Mouse (Mus musculus): ENCODE measurements at regions not wholly inside any gene's neighbourhood (a gene's known extent, or its start where the extent isn't known, plus 50 kb on each side); places are given as distances from the start of the nearest gene placed in this dataset.

DNA sequence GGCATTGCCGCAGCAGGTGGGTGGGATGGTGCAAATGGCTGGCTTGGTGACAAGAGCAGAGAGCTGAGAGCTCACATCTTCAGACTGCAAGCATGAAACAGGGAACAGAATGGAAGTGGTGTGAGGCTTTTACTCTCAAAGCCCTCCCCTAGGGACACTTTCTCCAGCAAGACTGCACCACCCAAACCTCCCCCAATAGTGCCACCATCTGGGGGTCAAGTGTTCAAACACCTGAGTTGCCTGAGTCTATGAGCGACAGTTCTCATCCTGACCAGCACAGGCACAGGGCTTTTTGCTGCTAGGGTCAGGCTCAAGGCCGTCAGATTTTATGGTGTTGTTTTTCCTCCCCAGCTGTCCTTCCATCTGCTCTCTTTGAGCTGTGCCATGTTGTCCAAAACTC, 337.9 kb upstream of the Eif4g2 start:
- DNase-seq (ENCODE audit: low spot score) (no peak), ATAC-seq (ENCODE audit: insufficient number of reproducible peaks, low FRiP score, low TSS enrichment, low read depth) (no peak)
- no peak overlapping the region for H3K4me3 ChIP-seq (ENCODE audit: low read depth, low read length)
- no peak overlapping the region for H3K27ac ChIP-seq (replicated peaks; ENCODE audit: low read depth, low read length)
- no peaks in the 10 kb centered on the region for H3K36me3 ChIP-seq (ENCODE audit: control insufficient read depth, insufficient read depth, low read length)
- H3K9ac ChIP-seq (ENCODE audit: low read length) = no peak overlapping the region
- H3K4me2 ChIP-seq (ENCODE audit: low read depth, severe bottlenecking) = no peak overlapping the region
- H3K9me3 ChIP-seq (ENCODE audit: control insufficient read depth, low read length) = no peaks in the 10 kb centered on the region
- no peaks in the 10 kb centered on the region for H3K27me3 ChIP-seq (ENCODE audit: control insufficient read depth, insufficient read depth, low read length)
- H3K4me1 ChIP-seq (ENCODE audit: control insufficient read depth, insufficient read depth, low read length) = no peaks in the 10 kb centered on the region
- WGBS = 81% methylated on average over 3 of the region's 3 CpGs

DNA sequence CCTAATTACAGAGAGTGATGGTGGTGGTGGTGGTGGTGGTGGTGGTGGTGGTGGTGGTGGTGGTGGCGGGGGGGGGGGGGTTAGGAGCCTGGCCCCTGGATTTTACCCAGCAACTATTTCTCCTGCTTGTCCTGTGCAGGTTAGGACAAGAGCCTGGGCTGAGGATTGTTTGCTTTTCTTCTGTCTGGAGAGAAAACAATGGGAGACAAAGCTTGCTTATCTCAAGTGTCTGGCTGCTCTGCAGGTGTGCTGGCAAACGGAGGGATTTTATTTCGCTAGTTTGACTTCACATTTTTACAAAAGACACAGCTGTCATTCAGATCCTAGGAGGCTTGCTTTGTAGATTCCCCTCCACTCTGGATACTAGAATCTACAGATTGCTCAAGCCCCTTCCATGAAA, 334.9 kb upstream of the Eif4g2 start:
- Histone ChIP-seq H3K36me3 (ENCODE audit: control insufficient read depth, insufficient read depth, low read length) (no peaks in the 10 kb centered on the region), H3K9me3 (ENCODE audit: control insufficient read depth, low read length) (no peaks in the 10 kb centered on the region), H3K9ac (ENCODE audit: low read length) (no peak overlapping the region), H3K4me2 (ENCODE audit: low read depth, severe bottlenecking) (no peak overlapping the region), H3K27ac (replicated peaks; ENCODE audit: low read depth, low read length) (no peak overlapping the region), H3K27me3 (ENCODE audit: control insufficient read depth, insufficient read depth, low read length) (no peaks in the 10 kb centered on the region), H3K4me3 (ENCODE audit: low read depth, low read length) (no peak overlapping the region), H3K4me1 (ENCODE audit: control insufficient read depth, insufficient read depth, low read length) (no peaks in the 10 kb centered on the region)
- DNase-seq (ENCODE audit: low spot score) (no peak), ATAC-seq (ENCODE audit: insufficient number of reproducible peaks, low FRiP score, low TSS enrichment, low read depth) (no peak)
- 61% methylated on average over 2 of the region's 3 CpGs for WGBS

DNA sequence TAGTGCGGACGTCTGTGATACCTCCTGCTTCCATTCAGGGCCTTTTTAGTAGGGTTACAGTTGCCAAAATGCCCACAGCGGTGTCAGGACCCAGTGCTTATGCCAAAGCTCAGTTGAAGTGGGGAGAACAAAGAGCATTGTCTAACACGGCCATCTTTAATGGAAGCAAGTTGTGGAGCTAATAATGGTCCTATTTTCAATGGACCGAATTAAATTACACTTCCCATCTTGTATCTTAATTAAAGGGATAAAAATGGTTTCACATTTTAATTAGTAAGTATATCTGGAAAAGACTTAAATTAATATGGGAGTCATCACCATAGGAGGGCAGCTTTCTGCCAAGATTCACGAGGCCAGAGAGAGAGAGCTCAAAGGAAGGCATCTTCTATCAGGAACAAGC, 333.2 kb upstream of the Eif4g2 start:
- Histone ChIP-seq H3K9ac (ENCODE audit: low read length) (no peak overlapping the region), H3K4me1 (ENCODE audit: control insufficient read depth, insufficient read depth, low read length) (no peaks in the 10 kb centered on the region), H3K36me3 (ENCODE audit: control insufficient read depth, insufficient read depth, low read length) (no peaks in the 10 kb centered on the region), H3K4me2 (ENCODE audit: low read depth, severe bottlenecking) (no peak overlapping the region), H3K4me3 (ENCODE audit: low read depth, low read length) (no peak overlapping the region), H3K27ac (replicated peaks; ENCODE audit: low read depth, low read length) (no peak overlapping the region), H3K9me3 (ENCODE audit: control insufficient read depth, low read length) (no peaks in the 10 kb centered on the region), H3K27me3 (ENCODE audit: control insufficient read depth, insufficient read depth, low read length) (no peaks in the 10 kb centered on the region)
- no peak for ATAC-seq (ENCODE audit: insufficient number of reproducible peaks, low FRiP score, low TSS enrichment, low read depth)
- WGBS = 86% methylated on average over 6 of the region's 6 CpGs
- no peak for DNase-seq (ENCODE audit: low spot score)

DNA sequence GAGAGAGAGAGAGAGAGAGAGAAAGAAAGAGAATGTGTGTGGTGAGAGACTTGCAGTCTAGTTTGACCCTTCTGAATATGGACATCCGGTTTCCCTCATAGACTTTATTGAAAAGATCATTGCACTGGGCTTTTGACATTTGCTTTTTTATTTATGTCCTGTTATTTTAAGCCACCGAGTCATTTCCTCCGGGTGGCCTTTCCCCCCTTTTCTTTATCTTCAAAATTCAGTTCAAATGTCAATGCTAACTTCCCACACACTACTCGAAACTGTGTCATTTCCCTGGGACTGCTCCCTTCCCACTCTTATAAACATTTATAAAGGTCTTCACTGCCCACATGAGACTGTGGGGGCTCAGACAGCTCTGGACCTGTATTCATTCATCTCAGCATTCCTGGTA, 330.9 kb upstream of the Eif4g2 start:
- 76% methylated on average over 4 of the region's 4 CpGs for WGBS
- ATAC-seq (ENCODE audit: insufficient number of reproducible peaks, low FRiP score, low TSS enrichment, low read depth) (no peak), DNase-seq (ENCODE audit: low spot score) (no peak)
- Histone ChIP-seq H3K36me3 (ENCODE audit: control insufficient read depth, insufficient read depth, low read length) (no peaks in the 10 kb centered on the region), H3K4me2 (ENCODE audit: low read depth, severe bottlenecking) (no peak overlapping the region), H3K9me3 (ENCODE audit: control insufficient read depth, low read length) (no peaks in the 10 kb centered on the region), H3K4me1 (ENCODE audit: control insufficient read depth, insufficient read depth, low read length) (no peaks in the 10 kb centered on the region), H3K4me3 (ENCODE audit: low read depth, low read length) (no peak overlapping the region), H3K27ac (replicated peaks; ENCODE audit: low read depth, low read length) (no peak overlapping the region), H3K27me3 (ENCODE audit: control insufficient read depth, insufficient read depth, low read length) (no peaks in the 10 kb centered on the region), H3K9ac (ENCODE audit: low read length) (no peak overlapping the region)

DNA sequence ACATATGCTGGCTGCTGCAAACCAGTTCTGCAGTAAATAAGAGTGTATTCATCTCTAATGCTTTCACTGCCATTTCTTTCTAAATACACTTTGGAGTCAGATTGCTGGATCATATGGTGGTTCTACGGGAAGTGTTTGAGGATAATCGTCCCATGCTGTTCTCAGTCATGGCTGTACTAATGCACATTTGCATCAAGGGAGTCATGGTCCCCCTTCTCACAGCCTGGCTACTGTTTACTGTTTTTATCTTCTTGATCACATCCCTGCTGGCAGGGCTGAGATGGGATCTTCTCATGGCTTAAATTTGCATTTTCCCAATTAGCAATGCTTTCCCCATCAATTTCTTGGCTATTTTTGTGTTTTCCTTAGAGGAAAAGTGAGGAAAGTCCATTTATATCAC, 330.1 kb upstream of the Eif4g2 start:
- Histone ChIP-seq H3K4me2 (ENCODE audit: low read depth, severe bottlenecking) (no peak overlapping the region), H3K36me3 (ENCODE audit: control insufficient read depth, insufficient read depth, low read length) (no peaks in the 10 kb centered on the region), H3K27me3 (ENCODE audit: control insufficient read depth, insufficient read depth, low read length) (no peaks in the 10 kb centered on the region), H3K4me1 (ENCODE audit: control insufficient read depth, insufficient read depth, low read length) (no peaks in the 10 kb centered on the region), H3K4me3 (ENCODE audit: low read depth, low read length) (no peak overlapping the region), H3K9me3 (ENCODE audit: control insufficient read depth, low read length) (no peaks in the 10 kb centered on the region), H3K27ac (replicated peaks; ENCODE audit: low read depth, low read length) (no peak overlapping the region), H3K9ac (ENCODE audit: low read length) (no peak overlapping the region)
- 88% methylated on average over 2 of the region's 2 CpGs for WGBS
- DNase-seq (ENCODE audit: low spot score) = no peak
- ATAC-seq (ENCODE audit: insufficient number of reproducible peaks, low FRiP score, low TSS enrichment, low read depth) = no peak

DNA sequence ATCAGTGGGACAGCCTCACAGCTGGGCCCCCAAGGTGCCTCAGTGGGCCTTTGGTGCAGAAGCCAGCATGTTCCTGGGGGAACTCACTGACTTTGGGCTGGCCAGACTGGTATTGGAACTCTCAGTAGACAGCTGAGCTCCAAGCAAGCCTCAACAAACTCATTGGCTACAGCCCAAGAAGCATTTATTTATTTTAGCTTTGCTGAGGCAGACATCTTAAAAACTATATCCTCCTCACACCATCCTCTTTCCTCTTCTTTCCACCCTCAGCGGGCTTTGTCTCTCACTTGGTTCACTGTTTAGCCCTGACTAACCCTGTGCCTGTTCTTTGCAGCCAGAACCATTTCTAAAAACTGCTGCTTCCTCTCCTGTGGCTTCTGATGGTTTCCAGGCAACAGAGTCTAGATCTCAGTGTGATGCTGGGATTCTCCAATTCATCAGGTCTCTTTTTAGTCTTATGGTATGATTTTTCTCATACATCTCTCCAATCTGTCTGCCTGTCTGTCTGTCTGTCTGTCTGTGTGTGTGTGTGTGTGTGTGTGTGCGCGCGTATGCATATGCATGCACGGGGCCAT, 328.6 kb upstream of the Eif4g2 start:
- ATAC-seq (ENCODE audit: insufficient number of reproducible peaks, low FRiP score, low TSS enrichment, low read depth) = no peak
- H3K9me3 ChIP-seq (ENCODE audit: control insufficient read depth, low read length) = no peaks in the 10 kb centered on the region
- H3K9ac ChIP-seq (ENCODE audit: low read length) = no peak overlapping the region
- no peak overlapping the region for H3K4me3 ChIP-seq (ENCODE audit: low read depth, low read length)
- H3K27ac ChIP-seq (replicated peaks; ENCODE audit: low read depth, low read length) = no peak overlapping the region
- no peaks in the 10 kb centered on the region for H3K36me3 ChIP-seq (ENCODE audit: control insufficient read depth, insufficient read depth, low read length)
- H3K27me3 ChIP-seq (ENCODE audit: control insufficient read depth, insufficient read depth, low read length) = no peaks in the 10 kb centered on the region
- WGBS = 86% methylated on average over 5 of the region's 5 CpGs
- DNase-seq (ENCODE audit: low spot score) = no peak
- no peaks in the 10 kb centered on the region for H3K4me1 ChIP-seq (ENCODE audit: control insufficient read depth, insufficient read depth, low read length)
- H3K4me2 ChIP-seq (ENCODE audit: low read depth, severe bottlenecking) = no peak overlapping the region

DNA sequence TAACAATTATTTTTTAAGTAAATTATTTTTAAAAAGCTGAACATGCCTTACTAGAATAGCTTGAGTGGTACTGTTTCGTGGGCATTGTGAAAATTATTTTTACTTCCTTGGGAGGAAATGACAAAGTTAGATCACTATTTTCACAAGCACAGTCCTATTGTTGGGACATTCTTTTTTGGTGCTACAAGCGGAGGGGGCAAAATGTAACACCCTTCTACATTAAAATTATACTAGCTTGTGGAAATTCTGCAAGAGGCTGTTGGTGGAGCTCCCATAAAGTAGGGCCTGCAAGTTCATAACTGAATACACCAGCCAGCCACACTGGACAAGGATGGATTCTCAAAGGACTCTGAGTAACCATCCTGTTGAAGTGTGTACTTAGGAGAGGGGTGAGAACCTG, 313.1 kb upstream of the Eif4g2 start:
- DNase-seq (ENCODE audit: low spot score) = no peak
- H3K9me3 ChIP-seq (ENCODE audit: control insufficient read depth, low read length) = no peaks in the 10 kb centered on the region
- H3K27ac ChIP-seq (replicated peaks; ENCODE audit: low read depth, low read length) = no peak overlapping the region
- no peak overlapping the region for H3K4me2 ChIP-seq (ENCODE audit: low read depth, severe bottlenecking)
- H3K4me1 ChIP-seq (ENCODE audit: control insufficient read depth, insufficient read depth, low read length) = no peaks in the 10 kb centered on the region
- ATAC-seq (ENCODE audit: insufficient number of reproducible peaks, low FRiP score, low TSS enrichment, low read depth) = no peak
- H3K9ac ChIP-seq (ENCODE audit: low read length) = no peak overlapping the region
- WGBS = 91% methylated on average over 2 of the region's 2 CpGs
- no peaks in the 10 kb centered on the region for H3K36me3 ChIP-seq (ENCODE audit: control insufficient read depth, insufficient read depth, low read length)
- no peaks in the 10 kb centered on the region for H3K27me3 ChIP-seq (ENCODE audit: control insufficient read depth, insufficient read depth, low read length)
- H3K4me3 ChIP-seq (ENCODE audit: low read depth, low read length) = no peak overlapping the region

DNA sequence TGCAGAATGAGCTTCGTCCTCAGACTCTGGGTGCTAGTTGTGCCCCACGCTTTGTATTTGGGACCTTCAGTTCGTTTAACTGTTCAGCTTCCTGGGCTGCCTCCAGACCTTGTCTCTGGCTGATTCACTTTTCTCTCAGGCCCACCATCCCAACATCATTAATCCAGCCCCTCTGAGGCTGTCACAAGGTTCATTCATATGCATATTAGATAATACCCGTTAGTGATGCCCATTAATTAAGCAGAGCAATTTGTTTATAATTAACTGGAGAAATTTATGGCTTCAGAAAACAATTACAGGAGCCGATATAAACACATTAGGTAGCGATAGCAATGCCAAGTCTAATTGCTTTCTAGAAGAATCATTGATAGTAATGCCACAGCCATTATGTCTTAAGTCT, 312.3 kb upstream of the Eif4g2 start:
- no peaks in the 10 kb centered on the region for H3K4me1 ChIP-seq (ENCODE audit: control insufficient read depth, insufficient read depth, low read length)
- H3K9ac ChIP-seq (ENCODE audit: low read length) = no peak overlapping the region
- no peak overlapping the region for H3K4me2 ChIP-seq (ENCODE audit: low read depth, severe bottlenecking)
- H3K27ac ChIP-seq (replicated peaks; ENCODE audit: low read depth, low read length) = no peak overlapping the region
- DNase-seq (ENCODE audit: low spot score) = no peak
- H3K36me3 ChIP-seq (ENCODE audit: control insufficient read depth, insufficient read depth, low read length) = no peaks in the 10 kb centered on the region
- H3K4me3 ChIP-seq (ENCODE audit: low read depth, low read length) = no peak overlapping the region
- no peaks in the 10 kb centered on the region for H3K9me3 ChIP-seq (ENCODE audit: control insufficient read depth, low read length)
- H3K27me3 ChIP-seq (ENCODE audit: control insufficient read depth, insufficient read depth, low read length) = no peaks in the 10 kb centered on the region
- WGBS = 77% methylated on average over 6 of the region's 6 CpGs
- no peak for ATAC-seq (ENCODE audit: insufficient number of reproducible peaks, low FRiP score, low TSS enrichment, low read depth)

DNA sequence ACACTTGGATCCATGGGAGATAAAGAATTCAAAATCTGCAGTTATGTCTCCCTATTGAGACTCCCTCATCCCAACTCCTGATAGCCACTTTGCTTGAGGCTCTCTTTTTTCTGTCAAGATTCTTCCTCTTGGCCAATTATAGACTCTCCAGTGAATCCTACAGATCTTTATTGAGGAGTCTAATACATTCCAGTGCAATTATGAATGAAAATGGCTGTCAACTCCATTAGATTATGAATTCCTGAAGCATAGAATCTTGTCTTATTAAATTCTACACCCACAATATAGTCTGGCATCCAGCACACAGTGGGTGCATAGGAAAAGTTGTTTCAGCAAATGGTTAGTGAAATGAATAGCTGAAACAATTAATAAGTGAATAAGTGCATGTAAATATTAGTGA, 311.0 kb upstream of the Eif4g2 start:
- Histone ChIP-seq H3K9ac (ENCODE audit: low read length) (no peak overlapping the region), H3K27ac (replicated peaks; ENCODE audit: low read depth, low read length) (no peak overlapping the region), H3K27me3 (ENCODE audit: control insufficient read depth, insufficient read depth, low read length) (no peaks in the 10 kb centered on the region), H3K4me1 (ENCODE audit: control insufficient read depth, insufficient read depth, low read length) (no peaks in the 10 kb centered on the region), H3K9me3 (ENCODE audit: control insufficient read depth, low read length) (no peaks in the 10 kb centered on the region), H3K36me3 (ENCODE audit: control insufficient read depth, insufficient read depth, low read length) (no peaks in the 10 kb centered on the region), H3K4me3 (ENCODE audit: low read depth, low read length) (no peak overlapping the region), H3K4me2 (ENCODE audit: low read depth, severe bottlenecking) (no peak overlapping the region)
- ATAC-seq (ENCODE audit: insufficient number of reproducible peaks, low FRiP score, low TSS enrichment, low read depth) (no peak), DNase-seq (ENCODE audit: low spot score) (no peak)

All from limb, embryonic 11.5 days (tissue).